Mouse (Mus musculus) embryo, embryonic 10 days (tissue): ENCODE data around the gene Klhl26.

ENCODE experiments used
- DNase-seq: peaks from one replicate; pipeline ENCODE4 v3.0.0-alpha.2; 2015; ENCODE audit warnings: low spot score

Gene Klhl26

GRCm38 (mm10) chr8:70409019-70409418 is 67.7 kb downstream of the Klhl26 start:
- no peak for DNase-seq

GRCm38 (mm10) chr8:70408301-70408700 is 68.5 kb downstream of the Klhl26 start:
- no peak for DNase-seq

- DNase-seq: no peak
These were observed 70.2 kb downstream of the Klhl26 start for GRCm38 (mm10) chr8:70406427-70407069.

- no peak for DNase-seq
These were observed 71.6 kb downstream of the Klhl26 start for GRCm38 (mm10) chr8:70405189-70405588.

GRCm38 (mm10) chr8:70404212-70404611 is 72.6 kb downstream of the Klhl26 start:
- DNase-seq: no peak
